In genomic region chr14:63067708-63068107, GRCm38 (mm10) we compare ENCODE assay signal across 17 mouse cellular contexts. TPM values are rescaled to one million over a fixed set of nuclear protein-coding genes. Genes with fewer than 3 reads are reported as not detected.
DNase-seq lines count a peak whose midpoint lies in the region; ATAC-seq and TF ChIP-seq lines count a peak whose summit lies in the region.
"Had no signal": no experiment of that assay in that cellular context is flagged by ENCODE, and none has a peak within 500 bp of the region (broad histone marks: within the 10 kb centered on the region; RNA-seq: fewer than 3 reads in every experiment).

No protein-coding gene starts in this region.

- 0 out of 2 replicates have a peak, but pooled peaks have one; percentile 41 for TF ChIP-seq EP300 in heart, adult 2 months (IDR thresholded peaks at IDR 0.05; ENCODE audit: insufficient read depth, low read depth, low read length)

- peaks cover 55% of the 10 kb centered on the region for H3K4me1 ChIP-seq in erythroblast, embryonic 14.5 days (ENCODE audit: control insufficient read depth)
- H3K4me1 ChIP-seq in heart, adult 2 months (ENCODE audit: control insufficient read depth, insufficient read depth, low read length) = peaks cover 9% of the 10 kb centered on the region

- peak; percentile 70 to 87 for DNase-seq in heart, adult 2 months
- DNase-seq in heart, postnatal 36 days = peak; percentile 63 to 68
- DNase-seq in layer of hippocampus, adult 18-20 months (ENCODE audit: low spot score in 2 of 2) = no peak
- no peak for DNase-seq in left cerebral cortex, postnatal 10 days (ENCODE audit: extremely low spot score in 1 of 2, low spot score in 2 of 2)
- DNase-seq in right cerebral cortex, adult 18-20 months = no peak
- DNase-seq: gastrocnemius, adult 2 months; kidney, adult 8-10 months had no signal

- 18% methylated on average over 15 of the region's 15 CpGs for WGBS in heart, adult 2 months

- peak overlapping the region; percentile 35 for H3K9ac ChIP-seq in heart, adult 2 months (ENCODE audit: low read depth, low read length)

- H3K9me3 ChIP-seq in erythroblast, embryonic 14.5 days (ENCODE audit: control insufficient read depth, low read length) = peaks cover 2% of the 10 kb centered on the region; the same call in 1 of the 2 replicates

- no peak for TF ChIP-seq CTCF in heart, adult 2 months (IDR thresholded peaks at IDR 0.05)

- no peak for ATAC-seq in erythroblast, adult 5-6 weeks (replicated peaks; ENCODE audit: low FRiP score, poor library complexity, severe bottlenecking)
- ATAC-seq in megakaryocyte progenitor cell, adult 5-6 weeks (replicated peaks; ENCODE audit: poor library complexity) = peak; percentile 41
- ATAC-seq: Patski had no signal

- peaks cover 37% of the 10 kb centered on the region for H3K27me3 ChIP-seq in erythroblast, embryonic 14.5 days (ENCODE audit: control insufficient read depth)
- H3K27me3 ChIP-seq in heart, adult 2 months (ENCODE audit: control insufficient read depth, insufficient read depth, low read length) = no peaks in the 10 kb centered on the region

- H3K27ac ChIP-seq in heart, adult 2 months = peak overlapping the region; percentile 88
- H3K27ac ChIP-seq: gastrocnemius, adult 2 months had no signal

- H3K36me3 ChIP-seq in erythroblast, embryonic 14.5 days (ENCODE audit: control insufficient read depth) = no peaks in the 10 kb centered on the region; the same call in 1 of the 2 replicates
- no peaks in the 10 kb centered on the region for H3K36me3 ChIP-seq in heart, adult 2 months (ENCODE audit: control insufficient read depth, insufficient read depth, low read length)

- H3K79me2 ChIP-seq in heart, adult 2 months (replicated peaks; ENCODE audit: control insufficient read depth, insufficient read depth, low read length) = no peaks in the 10 kb centered on the region

- no peak for TF ChIP-seq POLR2A in heart, adult 2 months (IDR thresholded peaks at IDR 0.05; ENCODE audit: insufficient read depth, low read depth, low read length)

- peak overlapping the region; percentile 44 for H3K4me3 ChIP-seq in erythroblast, embryonic 14.5 days (replicated peaks)
- H3K4me3 ChIP-seq in heart, adult 2 months = no peak overlapping the region
- H3K4me3 ChIP-seq: gastrocnemius, adult 2 months had no signal

- intact Hi-C loops in heart, adult 2 months (cut with DNase I) = loop anchor here (2.0 kb wide), 1 partner anchor 127 kb away; no protein-coding TSS in a partner anchor
- intact Hi-C loops in heart, postnatal 36 days (cut with DNase I) = loop anchor here (2.0 to 5.0 kb wide), 3 partner anchors 127 to 405 kb away; no protein-coding TSS in a partner anchor
- intact Hi-C loops in left cerebral cortex, postnatal 10 days (cut with DNase I) = loop anchor here (5.0 kb wide), 1 partner anchor 305 kb away; no protein-coding TSS in a partner anchor

RNA-seq across cellular contexts. Expression of gene Defb30, which starts 17.9 kb away (rescaled TPM):
- polyA plus RNA-seq in erythroblast, embryonic 14.5 days (2012) = not detected in 2 replicates
- not detected in 2 replicates for total RNA-seq in erythroblast, adult 5-6 weeks (2015; ENCODE audit: low replicate concordance)
- not detected in 2 replicates for total RNA-seq in erythroblast, adult 5-6 weeks (2017; ENCODE audit: low replicate concordance)
- total RNA-seq in heart, adult 2 months (2021) = not detected
- not detected in 2 replicates for polyA plus RNA-seq in heart, adult 2 months (2012; rRNA removed)
- total RNA-seq in heart, postnatal 36 days (2021) = not detected
- not detected in 2 replicates for total RNA-seq in megakaryocyte progenitor cell, adult 5-6 weeks (2015)
- total RNA-seq in megakaryocyte progenitor cell, adult 5-6 weeks (2017) = not detected in 2 replicates
- total RNA-seq in layer of hippocampus, adult 18-20 months (2021) = not detected
- not detected for total RNA-seq in left cerebral cortex, postnatal 10 days (2021)
- total RNA-seq: adrenal gland, postnatal 4 days; gastrocnemius, adult 2 months; layer of hippocampus, postnatal 14 days had no signal
- polyA plus RNA-seq: C2C12; cerebellum, adult 2 months; embryonic facial prominence, embryonic 14.5 days; lung, embryonic 16.5 days; Patski had no signal

RNA-seq across cellular contexts. Expression of gene Defb42, which starts 20.9 kb away (rescaled TPM):
- polyA plus RNA-seq in erythroblast, embryonic 14.5 days (2012) = not detected in 2 replicates
- not detected in 2 replicates for total RNA-seq in erythroblast, adult 5-6 weeks (2015; ENCODE audit: low replicate concordance)
- total RNA-seq in erythroblast, adult 5-6 weeks (2017; ENCODE audit: low replicate concordance) = not detected in 2 replicates
- under 1 TPM in 1 of 2 experiments, not detected in 1; 0.16 TPM for total RNA-seq in heart, adult 2 months (2021)
- polyA plus RNA-seq in heart, adult 2 months (2012; rRNA removed) = 0.12 and 0.16 TPM in 2 replicates
- under 1 TPM in 1 of 2 experiments, not detected in 1; 0.22 TPM for total RNA-seq in heart, postnatal 36 days (2021)
- total RNA-seq in megakaryocyte progenitor cell, adult 5-6 weeks (2015) = not detected in 2 replicates
- not detected in 2 replicates for total RNA-seq in megakaryocyte progenitor cell, adult 5-6 weeks (2017)
- total RNA-seq in layer of hippocampus, adult 18-20 months (2021) = not detected
- total RNA-seq in left cerebral cortex, postnatal 10 days (2021) = not detected
- total RNA-seq: gastrocnemius, adult 2 months; layer of hippocampus, postnatal 14 days had no signal

RNA-seq across cellular contexts. Expression of gene Defb43, which starts 56.1 kb away (rescaled TPM):
- not detected in 2 replicates for polyA plus RNA-seq in erythroblast, embryonic 14.5 days (2012)
- not detected in 2 replicates for total RNA-seq in erythroblast, adult 5-6 weeks (2015; ENCODE audit: low replicate concordance)
- total RNA-seq in erythroblast, adult 5-6 weeks (2017; ENCODE audit: low replicate concordance) = not detected in 2 replicates
- total RNA-seq in heart, adult 2 months (2021) = not detected
- not detected in 2 replicates for polyA plus RNA-seq in heart, adult 2 months (2012; rRNA removed)
- not detected for total RNA-seq in heart, postnatal 36 days (2021)
- total RNA-seq in megakaryocyte progenitor cell, adult 5-6 weeks (2015) = not detected in 2 replicates
- total RNA-seq in megakaryocyte progenitor cell, adult 5-6 weeks (2017) = not detected in 2 replicates
- not detected for total RNA-seq in layer of hippocampus, adult 18-20 months (2021)
- not detected for total RNA-seq in left cerebral cortex, postnatal 10 days (2021)
- total RNA-seq: adrenal gland, postnatal 4 days; gastrocnemius, adult 2 months; layer of hippocampus, postnatal 14 days had no signal
- polyA plus RNA-seq: C2C12; cerebellum, adult 2 months; embryonic facial prominence, embryonic 14.5 days; lung, embryonic 16.5 days; Patski had no signal

Comparison
In these comparisons a context has a peak if more than half of its experiments do, and no peak if none do; other contexts are left out.
1. DNase-seq: peak in heart, adult 2 months (2 of 2) and heart, postnatal 36 days (2 of 2); none in layer of hippocampus, adult 18-20 months (0 of 2), left cerebral cortex, postnatal 10 days (0 of 2) and right cerebral cortex, adult 18-20 months (single experiment).